Mouse (Mus musculus) forebrain, embryonic 13.5 days (tissue): ENCODE data around the gene Rgl2. TPM values are rescaled to one million over a fixed set of nuclear protein-coding genes. Genes with fewer than 3 reads are reported as not detected.
"Not testable (repeated sequence)": the region's sequence is repeated elsewhere in the genome, so short reads cannot be mapped to it uniquely, and the experiment has no call there.

ENCODE experiments used
- ATAC-seq: fragments of 200-750 bp; cut with Nextera tagmentation; 2 replicates; pipeline ENCODE4 v1.8.0; 2017
- H3K27ac ChIP-seq: fragments of 300-500 bp; sonication (generic); 2 replicates; pipeline ENCODE4 v1.5.1; 2015; ENCODE audit warnings: inconsistent platforms, mild to moderate bottlenecking, moderate library complexity
- H3K27me3 ChIP-seq: fragments of 300-500 bp; sonication (generic); 2 replicates; pipeline ENCODE4 v1.6.1; 2015; ENCODE audit warnings: mild to moderate bottlenecking, inconsistent platforms
- H3K36me3 ChIP-seq: fragments of 300-500 bp; sonication (generic); 2 replicates; pipeline ENCODE4 v1.6.1; 2015; ENCODE audit warnings: mild to moderate bottlenecking, inconsistent platforms; ENCODE audit not compliant: poor library complexity, severe bottlenecking
- H3K4me1 ChIP-seq: fragments of 300-500 bp; sonication (generic); 2 replicates; pipeline ENCODE4 v1.6.1; 2015; ENCODE audit warnings: inconsistent platforms
- H3K4me2 ChIP-seq: fragments of 300-500 bp; sonication (generic); 2 replicates; pipeline ENCODE4 v1.6.1; 2015; ENCODE audit warnings: inconsistent platforms, mild to moderate bottlenecking, moderate library complexity
- H3K4me3 ChIP-seq: fragments of 300-500 bp; sonication (generic); 2 replicates; pipeline ENCODE4 v1.5.1; 2015; ENCODE audit warnings: mild to moderate bottlenecking, inconsistent platforms
- H3K9ac ChIP-seq: fragments of 300-500 bp; sonication (generic); 2 replicates; pipeline ENCODE4 v1.6.1; 2015; ENCODE audit warnings: mild to moderate bottlenecking, inconsistent platforms
- H3K9me3 ChIP-seq: fragments of 300-500 bp; sonication (generic); replicated peaks from 2 replicates; pipeline ENCODE4 v1.6.1; 2016; ENCODE audit warnings: inconsistent platforms
- WGBS: fragments of 180-500 bp; shearing (Covaris S2); methylation state at CpG from one replicate; pipeline ENCODE4 v1.1.7; 2015; 5-methylcytosine and 5-hydroxymethylcytosine counted together
- polyA plus RNA-seq: library from polyadenylated mRNA; unstranded; fragments of >200 nt; fragmentation: Nextera tagmentation; extraction: Ambion mirVana; gene quantifications from 2 replicates; pipeline ENCODE4 v1.2.1, GENCODE M21; 2015

Rgl2 gene
- polyA plus RNA-seq, 1 experiment from 2014 or later: 39.3 TPM

- no peaks in the 10 kb centered on the region for H3K27me3 ChIP-seq
- H3K4me3 ChIP-seq: no peak overlapping the region
- no peak overlapping the region for H3K9ac ChIP-seq
- H3K4me2 ChIP-seq: no peak overlapping the region
- no peak for ATAC-seq
- H3K27ac ChIP-seq: no peak overlapping the region
- H3K9me3 ChIP-seq: no peaks in the 10 kb centered on the region
- peaks cover 88% of the 10 kb centered on the region for H3K36me3 ChIP-seq
- WGBS: 93% methylated on average over 10 of the region's 10 CpGs
- peaks cover 31% of the 10 kb centered on the region for H3K4me1 ChIP-seq
These were observed 18.2 kb downstream of the Rgl2 start for GRCm38 (mm10) chr17:33947430-33948089.

DNA sequence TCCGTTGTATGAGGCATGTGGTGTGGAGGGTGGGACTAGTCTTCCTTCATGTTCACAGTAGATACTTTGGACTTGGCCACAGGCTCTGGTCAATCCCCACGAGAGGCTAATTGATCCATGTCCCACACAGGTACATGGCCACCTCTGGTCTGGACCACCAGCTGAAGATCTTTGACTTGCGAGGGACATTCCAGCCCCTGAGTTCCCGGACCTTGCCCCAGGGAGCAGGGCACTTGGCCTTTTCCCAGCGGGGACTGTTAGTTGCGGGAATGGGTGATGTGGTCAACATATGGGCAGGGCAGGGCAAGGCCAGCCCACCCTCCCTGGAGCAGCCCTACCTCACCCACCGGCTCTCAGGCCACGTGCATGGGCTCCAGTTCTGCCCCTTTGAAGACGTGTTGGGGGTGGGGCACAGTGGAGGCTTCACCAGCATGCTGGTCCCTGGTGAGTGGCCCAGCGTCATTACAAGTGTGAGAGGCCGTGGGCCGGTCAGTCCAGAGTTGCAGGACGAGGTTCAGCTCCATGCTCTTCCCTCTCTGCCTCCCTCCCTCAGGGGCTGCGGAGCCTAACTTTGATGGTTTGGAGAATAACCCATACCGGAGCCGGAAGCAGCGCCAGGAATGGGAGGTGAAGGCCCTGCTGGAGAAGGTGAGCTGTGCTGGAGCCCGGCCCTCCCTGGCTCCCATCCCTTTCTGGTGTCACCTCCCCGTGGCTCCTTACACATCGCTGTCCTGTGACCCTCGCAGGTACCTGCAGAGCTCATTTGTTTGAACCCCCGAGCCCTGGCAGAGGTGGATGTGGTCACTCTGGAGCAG, 19.0 kb downstream of the Rgl2 start:
- H3K36me3 ChIP-seq: peaks cover 89% of the 10 kb centered on the region
- 89% methylated on average over 22 of the region's 22 CpGs for WGBS

DNA sequence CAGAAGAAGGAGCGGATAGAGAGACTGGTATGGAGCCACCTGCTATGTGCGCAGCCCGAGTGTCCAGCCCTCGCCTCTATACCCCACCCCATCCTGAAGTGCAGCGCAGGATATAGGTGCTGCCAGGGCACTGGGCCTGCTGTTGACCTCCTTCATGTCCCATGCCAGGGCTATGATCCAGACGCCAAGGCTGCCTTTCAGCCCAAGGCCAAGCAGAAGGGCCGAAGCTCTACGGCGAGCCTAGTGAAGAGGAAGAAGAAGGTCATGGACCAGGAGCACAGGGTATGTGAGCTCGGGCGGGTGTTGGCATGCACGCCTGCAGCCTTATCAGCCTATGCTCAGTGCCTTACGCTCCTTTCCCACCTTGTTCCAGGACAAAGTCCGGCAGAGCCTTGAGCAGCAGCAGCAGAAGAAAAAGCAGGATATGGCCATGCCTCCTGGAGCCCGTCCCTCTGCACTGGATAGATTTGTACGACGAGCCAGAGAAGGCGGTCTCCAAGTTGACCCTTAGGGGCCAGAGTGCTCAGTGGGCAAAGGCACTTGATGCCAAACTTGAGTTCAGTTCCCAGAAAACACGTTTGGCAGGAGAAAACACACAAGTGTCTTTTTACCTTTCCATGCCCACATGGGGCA, 19.7 kb downstream of the Rgl2 start:
- no peak overlapping the region for H3K4me2 ChIP-seq
- ATAC-seq: no peak
- no peaks in the 10 kb centered on the region for H3K27me3 ChIP-seq
- H3K9ac ChIP-seq: no peak overlapping the region
- H3K27ac ChIP-seq: no peak overlapping the region
- H3K36me3 ChIP-seq: peaks cover 89% of the 10 kb centered on the region
- H3K9me3 ChIP-seq: no peaks in the 10 kb centered on the region
- no peak overlapping the region for H3K4me3 ChIP-seq
- 92% methylated on average over 19 of the region's 19 CpGs for WGBS
- H3K4me1 ChIP-seq: peaks cover 46% of the 10 kb centered on the region

More for the DNA sequence above, 19.0 kb downstream of the Rgl2 start:
- no peak for ATAC-seq
- Histone ChIP-seq H3K4me1 (peaks cover 38% of the 10 kb centered on the region), H3K4me3 (no peak overlapping the region), H3K27me3 (no peaks in the 10 kb centered on the region), H3K9me3 (no peaks in the 10 kb centered on the region), H3K4me2 (no peak overlapping the region), H3K9ac (no peak overlapping the region), H3K27ac (no peak overlapping the region)

GRCm38 (mm10) chr17:33950131-33950625, 20.8 kb downstream of the Rgl2 start:
- ATAC-seq: no peak
- Histone ChIP-seq H3K4me2 (peak overlapping the region; percentile 91), H3K4me3 (peak overlapping the region; percentile 50), H3K4me1 (peaks cover 54% of the 10 kb centered on the region), H3K9ac (peak overlapping the region; percentile 79), H3K9me3 (no peaks in the 10 kb centered on the region), H3K27me3 (no peaks in the 10 kb centered on the region), H3K36me3 (peaks cover 84% of the 10 kb centered on the region), H3K27ac (peak overlapping the region; percentile 86; the same call in 1 of the 2 replicates)
- WGBS: 79% methylated on average over 10 of the region's 10 CpGs

- H3K27me3 ChIP-seq: no peaks in the 10 kb centered on the region
- H3K9me3 ChIP-seq: no peaks in the 10 kb centered on the region
- WGBS: 1% methylated on average over 45 of the region's 45 CpGs
- peaks cover 73% of the 10 kb centered on the region for H3K36me3 ChIP-seq
- H3K4me3 ChIP-seq: peak within 1 kb of the TSS; percentile 50
- H3K4me2 ChIP-seq: peak within 1 kb of the TSS; percentile 91
- H3K9ac ChIP-seq: peak within 1 kb of the TSS; percentile 79
- ATAC-seq: peak; percentile 67
- H3K4me1 ChIP-seq: peaks cover 54% of the 10 kb centered on the region
- peak within 1 kb of the TSS; percentile 86 for H3K27ac ChIP-seq
These were observed 21.9 kb downstream of the Rgl2 start, which contains the start of gene B3galt4 for GRCm38 (mm10) chr17:33951021-33951946. Gene B3galt4 (minus strand): TSS chr17:33951488.

- Histone ChIP-seq H3K36me3 (peaks cover 67% of the 10 kb centered on the region), H3K4me3 (peak overlapping the region; percentile 50; the same call in 1 of the 2 replicates), H3K27ac (peak overlapping the region; percentile 86; the same call in 1 of the 2 replicates), H3K4me1 (peaks cover 61% of the 10 kb centered on the region), H3K4me2 (peak overlapping the region; percentile 91), H3K9ac (peak overlapping the region; percentile 79; the same call in 1 of the 2 replicates)
- not testable (repeated sequence) for H3K27me3 ChIP-seq, ATAC-seq, H3K9me3 ChIP-seq
- WGBS: 74% methylated on average over 13 of the region's 13 CpGs
These were observed 22.7 kb downstream of the Rgl2 start for GRCm38 (mm10) chr17:33952015-33952414.

- Histone ChIP-seq H3K27me3 (no peaks in the 10 kb centered on the region), H3K9me3 (no peaks in the 10 kb centered on the region), H3K4me3 (no peak overlapping the region), H3K4me1 (peaks cover 69% of the 10 kb centered on the region), H3K36me3 (peaks cover 63% of the 10 kb centered on the region), H3K9ac (0 out of 2 replicates have a peak overlapping the region, but pooled peaks have one; percentile 16), H3K27ac (no peak overlapping the region), H3K4me2 (peak overlapping the region; percentile 95)
- no peak for ATAC-seq
- WGBS: 79% methylated on average over 4 of the region's 4 CpGs
These were observed 23.5 kb downstream of the Rgl2 start for GRCm38 (mm10) chr17:33952879-33953278.

GRCm38 (mm10) chr17:33953310-33953709, 24.0 kb downstream of the Rgl2 start:
- H3K4me1 ChIP-seq: peaks cover 69% of the 10 kb centered on the region
- H3K36me3 ChIP-seq: peaks cover 63% of the 10 kb centered on the region
- H3K27me3 ChIP-seq: no peaks in the 10 kb centered on the region
- no peak overlapping the region for H3K9ac ChIP-seq
- H3K4me3 ChIP-seq: no peak overlapping the region
- WGBS: 77% methylated on average over 3 of the region's 3 CpGs
- peak overlapping the region; percentile 95 for H3K4me2 ChIP-seq
- no peak for ATAC-seq
- no peak overlapping the region for H3K27ac ChIP-seq
- no peaks in the 10 kb centered on the region for H3K9me3 ChIP-seq

DNA sequence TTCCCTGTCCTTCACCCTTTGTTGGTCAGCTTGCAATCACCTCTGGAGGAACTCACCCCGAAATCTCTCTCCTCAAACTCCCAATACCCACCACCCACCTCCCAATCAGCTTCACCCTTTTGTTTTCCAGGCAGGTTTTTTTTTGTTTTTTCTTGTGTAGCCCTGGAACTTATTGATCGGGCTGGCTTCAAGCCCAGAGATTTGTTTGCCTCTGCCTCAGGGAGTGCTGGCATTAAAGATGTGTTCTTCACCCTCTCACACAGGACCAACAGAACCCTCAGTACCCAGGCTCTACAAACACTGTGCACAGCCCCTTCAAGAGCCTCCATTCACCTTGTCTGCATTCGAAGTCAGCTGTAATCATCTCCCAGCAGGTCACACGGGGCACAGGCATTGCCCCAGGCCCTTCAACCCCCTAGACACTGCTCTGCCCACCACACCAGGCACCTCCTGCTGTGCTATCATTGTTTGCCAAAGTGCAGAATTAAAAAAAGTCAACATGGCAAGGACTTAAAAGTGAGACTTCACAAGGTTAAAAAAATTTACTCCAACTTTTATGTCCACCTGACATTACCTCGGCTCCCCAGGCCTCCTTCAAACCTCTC, 24.7 kb downstream of the Rgl2 start:
- Histone ChIP-seq H3K27me3 (no peaks in the 10 kb centered on the region), H3K4me1 (peaks cover 69% of the 10 kb centered on the region), H3K36me3 (peaks cover 63% of the 10 kb centered on the region), H3K9me3 (no peaks in the 10 kb centered on the region), H3K4me2 (peak overlapping the region; percentile 95), H3K27ac (0 out of 2 replicates have a peak overlapping the region, but pooled peaks have one; percentile 35), H3K4me3 (peak overlapping the region; percentile 98), H3K9ac (peak overlapping the region; percentile 98)
- WGBS: 34% methylated on average over 5 of the region's 5 CpGs
- ATAC-seq: no peak

DNA sequence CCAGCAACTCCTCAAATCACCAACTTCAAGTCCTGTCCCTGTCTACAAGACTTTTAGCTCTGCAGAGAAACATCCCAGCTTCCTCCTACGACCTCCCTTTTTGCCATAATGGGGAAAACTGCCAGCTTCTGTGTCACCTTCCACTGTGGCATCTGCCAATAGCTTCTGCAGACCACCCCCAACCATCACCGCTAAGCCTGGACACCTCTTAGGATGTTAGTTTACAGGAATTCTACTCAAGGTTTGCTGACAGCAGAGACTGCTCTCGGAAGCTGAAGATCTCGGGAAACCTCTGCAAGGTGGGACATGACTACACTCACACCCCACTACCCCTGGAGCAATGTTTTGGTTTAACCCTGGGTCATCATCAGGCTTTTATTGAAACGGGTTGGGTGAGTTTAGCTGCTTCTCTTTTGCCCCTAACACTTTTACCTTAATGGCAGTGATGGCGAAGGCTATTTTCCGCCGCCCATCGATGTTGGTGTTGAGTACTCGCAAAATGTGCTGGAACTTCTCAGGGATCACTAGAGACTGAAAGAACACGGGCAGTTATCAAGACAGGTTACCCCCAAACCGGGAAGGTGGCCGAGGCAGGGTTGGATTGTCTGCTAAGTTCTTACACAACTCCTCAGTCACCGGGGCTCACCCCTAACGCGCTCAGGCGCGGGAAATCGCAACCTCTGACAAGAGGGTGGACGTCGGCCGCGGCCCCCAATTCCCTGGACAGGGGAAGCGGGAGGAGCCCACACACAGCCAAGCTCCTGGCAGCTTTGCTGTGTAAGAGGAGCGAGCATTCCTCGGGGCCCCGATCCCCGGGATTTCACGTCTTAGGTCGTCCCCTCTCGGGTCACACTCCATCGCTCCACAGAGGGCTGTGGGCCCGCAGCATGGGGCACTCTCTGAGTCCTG, 25.6 kb downstream of the Rgl2 start:
- Histone ChIP-seq H3K4me1 (peaks cover 65% of the 10 kb centered on the region), H3K9ac (peak overlapping the region; percentile 98)

More for the DNA sequence above, 25.6 kb downstream of the Rgl2 start:
- H3K9me3 ChIP-seq: no peaks in the 10 kb centered on the region
- H3K36me3 ChIP-seq: peaks cover 63% of the 10 kb centered on the region
- H3K4me2 ChIP-seq: peak overlapping the region; percentile 95
- peak overlapping the region; percentile 92 for H3K27ac ChIP-seq
- 1% methylated on average over 33 of the region's 33 CpGs for WGBS
- H3K4me3 ChIP-seq: peak overlapping the region; percentile 98
- H3K27me3 ChIP-seq: no peaks in the 10 kb centered on the region
- ATAC-seq: no peak; the same call in 1 of the 2 replicates
